Mouse (Mus musculus) MEL (cell line): Measurements from ENCODE around the gene Dusp22. TPM values are rescaled to one million over a fixed set of nuclear protein-coding genes. Genes with fewer than 3 reads are reported as not detected.

ENCODE experiments used
- DNase-seq: peaks from one replicate; pipeline ENCODE4 v3.0.0; 2011; ENCODE audit warnings: low read depth, low spot score
- H3K27ac ChIP-seq: 2 replicates; pipeline ENCODE4 v1.5.1; 2012; ENCODE audit warnings: low read depth, mild to moderate bottlenecking, control low read depth, low read length, moderate library complexity; ENCODE audit not compliant: control insufficient read depth
- H3K27me3 ChIP-seq, 2 experiments: fragments of 150-350 bp in 1 of 2; sonication (generic) in 1 of 2; 2 replicates each; pipeline ENCODE4 v1.6.1; 2012; ENCODE audit warnings: low read length in 2 of 2, mild to moderate bottlenecking in 2 of 2, improper control_type of control experiment in 1 of 2, moderate library complexity in 1 of 2; ENCODE audit not compliant: insufficient read depth in 2 of 2, control insufficient read depth in 1 of 2
- H3K36me3 ChIP-seq, 2 experiments: 2 replicates each; pipeline ENCODE4 v1.6.1; 2012 to 2014; ENCODE audit warnings: low read length in 2 of 2, improper control_type of control experiment in 1 of 2, inconsistent platforms in 1 of 2, mild to moderate bottlenecking in 1 of 2; ENCODE audit not compliant: insufficient read depth in 2 of 2, control insufficient read depth in 1 of 2
- H3K4me1 ChIP-seq, 2 experiments: fragments of 150-350 bp in 1 of 2; sonication (generic) in 1 of 2; 2 replicates each; pipeline ENCODE4 v1.6.1; 2012; ENCODE audit warnings: low read length in 2 of 2, improper control_type of control experiment in 1 of 2, mild to moderate bottlenecking in 1 of 2; ENCODE audit not compliant: insufficient read depth in 2 of 2, control insufficient read depth in 1 of 2
- H3K4me3 ChIP-seq, 2 experiments: fragments of 150-350 bp in 1 of 2; sonication (generic) in 1 of 2; 2 replicates each; pipeline ENCODE4 v1.5.1; 2012; ENCODE audit warnings: low read depth in 2 of 2, low read length in 2 of 2, mild to moderate bottlenecking in 2 of 2, moderate library complexity in 2 of 2, control low read depth in 1 of 2, improper control_type of control experiment in 1 of 2; ENCODE audit not compliant: control insufficient read depth in 1 of 2, insufficient read depth in 1 of 2
- H3K79me2 ChIP-seq: 2 replicates; pipeline ENCODE4 v1.6.1; 2012; ENCODE audit warnings: mild to moderate bottlenecking, low read length, moderate library complexity; ENCODE audit not compliant: control insufficient read depth, poor library complexity, insufficient read depth
- H3K9ac ChIP-seq: 2 replicates; pipeline ENCODE4 v1.6.1; 2012; ENCODE audit warnings: low read depth, mild to moderate bottlenecking, control low read depth, low read length, moderate library complexity; ENCODE audit not compliant: control insufficient read depth, poor library complexity, severe bottlenecking
- H3K9me3 ChIP-seq: fragments of 150-350 bp; sonication (generic); replicated peaks from 2 replicates; pipeline ENCODE4 v1.6.1; 2012; ENCODE audit warnings: mild to moderate bottlenecking, low read length, improper control_type of control experiment, moderate library complexity; ENCODE audit not compliant: insufficient read depth
- BHLHE40 ChIP-seq: IDR thresholded peaks from 2 replicates; pipeline ENCODE4 v1.6.1; 2012; ENCODE audit warnings: low read depth, mild to moderate bottlenecking, inconsistent platforms, low read length, improper control_type of control experiment, borderline replicate concordance
- CHD2 ChIP-seq: IDR thresholded peaks from 2 replicates; pipeline ENCODE4 v1.6.1; 2011; ENCODE audit warnings: low read length, improper control_type of control experiment
- ETS1 ChIP-seq: IDR thresholded peaks from 2 replicates; pipeline ENCODE4 v1.6.1; 2012; ENCODE audit warnings: low read depth, mild to moderate bottlenecking, inconsistent platforms, low read length, improper control_type of control experiment, moderate library complexity
- GABPA ChIP-seq: IDR thresholded peaks from 2 replicates; pipeline ENCODE4 v1.6.1; 2012; ENCODE audit warnings: low read depth, mild to moderate bottlenecking, inconsistent platforms, low read length, improper control_type of control experiment, moderate library complexity
- HCFC1 ChIP-seq: IDR thresholded peaks from 2 replicates; pipeline ENCODE4 v1.6.1; 2012; ENCODE audit warnings: low read depth, mild to moderate bottlenecking, inconsistent platforms, low read length, improper control_type of control experiment, moderate library complexity
- JUND ChIP-seq: IDR thresholded peaks from 2 replicates; pipeline ENCODE4 v1.6.1; 2011; ENCODE audit warnings: low read depth, mild to moderate bottlenecking, improper control_type of control experiment, low read length
- KAT2A ChIP-seq: conservative IDR thresholded peaks from 2 replicates; pipeline ENCODE4 v1.6.1; 2012; ENCODE audit warnings: low read depth, low read length, improper control_type of control experiment, inconsistent platforms
- MAFK ChIP-seq: IDR thresholded peaks from 2 replicates; pipeline ENCODE4 v1.6.1; 2011; ENCODE audit warnings: low read depth, mild to moderate bottlenecking, low read length, improper control_type of control experiment, borderline replicate concordance
- NELFE ChIP-seq: IDR thresholded peaks from 2 replicates; pipeline ENCODE4 v1.6.1; 2011; ENCODE audit warnings: low read depth, low read length, improper control_type of control experiment
- POLR2A ChIP-seq, 2 experiments: IDR thresholded peaks; 2 replicates each; pipeline ENCODE4 v1.6.1; 2011 to 2012; ENCODE audit warnings: low read length in 2 of 2, mild to moderate bottlenecking in 2 of 2, control low read depth in 1 of 2, improper control_type of control experiment in 1 of 2, low read depth in 1 of 2, moderate library complexity in 1 of 2; ENCODE audit not compliant: control insufficient read depth in 1 of 2, insufficient read depth in 1 of 2, poor library complexity in 1 of 2
- POLR2AphosphoS2 ChIP-seq: IDR thresholded peaks from 2 replicates; pipeline ENCODE4 v1.6.1; 2011; ENCODE audit warnings: low read length, improper control_type of control experiment
- RAD21 ChIP-seq: IDR thresholded peaks from 2 replicates; pipeline ENCODE4 v1.6.1; 2011; ENCODE audit warnings: mild to moderate bottlenecking, low read depth, low read length, improper control_type of control experiment
- TAL1 ChIP-seq: IDR thresholded peaks from 2 replicates; pipeline ENCODE4 v1.6.1; 2012; ENCODE audit warnings: mild to moderate bottlenecking, inconsistent platforms, low read length, moderate library complexity, mixed read lengths
- USF1 ChIP-seq: IDR thresholded peaks from 2 replicates; pipeline ENCODE4 v1.6.1; 2014; ENCODE audit warnings: low read depth, mild to moderate bottlenecking, inconsistent platforms, low read length, improper control_type of control experiment, moderate library complexity
- USF2 ChIP-seq, 2 experiments: IDR thresholded peaks; 2 replicates each; pipeline ENCODE4 v1.6.1; 2011 to 2012; ENCODE audit warnings: improper control_type of control experiment in 2 of 2, low read length in 2 of 2, borderline replicate concordance in 1 of 2, inconsistent platforms in 1 of 2, low read depth in 1 of 2, mild to moderate bottlenecking in 1 of 2; ENCODE audit not compliant: insufficient read depth in 1 of 2
- ZC3H11A ChIP-seq: IDR thresholded peaks from 2 replicates; pipeline ENCODE4 v1.6.1; 2012; ENCODE audit warnings: low read depth, mild to moderate bottlenecking, inconsistent platforms, low read length, improper control_type of control experiment
- ZKSCAN1 ChIP-seq: IDR thresholded peaks from 2 replicates; pipeline ENCODE4 v1.6.1; 2012; ENCODE audit warnings: low read depth, mild to moderate bottlenecking, inconsistent platforms, low read length, improper control_type of control experiment, moderate library complexity
- ZMIZ1 ChIP-seq: IDR thresholded peaks from 2 replicates; pipeline ENCODE4 v1.6.1; 2012; ENCODE audit warnings: low read depth, mild to moderate bottlenecking, inconsistent platforms, low read length, improper control_type of control experiment, moderate library complexity
- polyA plus RNA-seq, 2 experiments: library from polyadenylated mRNA; stranded (reverse) in 1 of 2; unstranded in 1 of 2; fragments of >175 nt in 1 of 2; fragments of >200 nt in 1 of 2; gene quantifications; 2 replicates each; pipeline versions ENCODE4 v1.2.1 to v1.2.4; 2012; ENCODE audit warnings: low replicate concordance in 2 of 2, low read depth in 1 of 2; ENCODE audit not compliant: insufficient read length in 2 of 2, insufficient read depth in 1 of 2, missing spikeins in 1 of 2
- total RNA-seq: library from RNA; depleted of rRNA; stranded (reverse); fragments of 300-350 nt; gene quantifications from 2 replicates; pipeline ENCODE4 v1.2.3, GENCODE M21; 2012

Dusp22 gene
- total and polyA plus RNA-seq, 3 experiments: not detected

DNA sequence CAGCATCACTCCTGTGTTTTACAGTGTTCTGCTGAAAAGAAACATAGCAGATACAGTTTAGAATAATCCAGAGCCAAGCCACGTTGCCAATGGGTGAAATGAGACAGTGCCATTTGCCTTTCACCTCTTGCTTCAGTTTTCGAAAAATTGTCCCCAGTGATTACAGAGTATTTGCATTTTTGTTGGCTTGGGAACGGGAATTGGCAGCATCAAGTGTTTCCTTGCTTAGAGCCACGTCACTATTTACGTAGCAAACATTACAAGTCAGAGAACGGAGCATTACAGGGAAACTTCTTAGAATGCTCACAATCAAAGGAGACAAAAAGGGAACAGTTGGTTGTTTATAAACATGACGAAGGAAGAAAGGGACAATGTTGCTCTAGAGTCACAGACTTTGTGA lies 85.3 kb downstream of the Dusp22 start:
- H3K9ac ChIP-seq: no peak overlapping the region

DNA sequence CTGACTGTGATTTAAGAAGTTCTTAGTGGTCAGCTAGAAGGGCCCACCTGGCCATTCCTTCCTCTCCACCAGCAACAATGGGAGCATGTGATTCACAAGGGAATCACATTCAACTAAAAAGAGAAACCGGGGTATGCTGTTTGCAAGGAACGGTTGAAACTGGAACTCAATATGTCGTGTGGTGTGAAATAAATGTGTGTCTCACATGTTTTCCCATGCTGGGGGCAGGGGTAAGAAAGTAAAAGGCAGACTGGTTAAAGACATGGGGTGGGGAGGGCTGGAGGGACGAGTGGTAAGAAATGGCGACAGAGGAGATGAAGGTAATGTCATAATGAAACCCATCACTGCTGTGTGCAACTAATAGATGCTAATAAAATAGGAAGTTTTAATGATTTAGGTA lies 87.3 kb downstream of the Dusp22 start:
- Histone ChIP-seq H3K36me3 (no peaks in the 10 kb centered on the region), H3K9ac (no peak overlapping the region), H3K79me2 (no peaks in the 10 kb centered on the region), H3K27me3 (no peaks in the 10 kb centered on the region), H3K27ac (no peak overlapping the region), H3K9me3 (no peaks in the 10 kb centered on the region), H3K4me3 (no peak overlapping the region), H3K4me1 (no peaks in the 10 kb centered on the region)
- TF ChIP-seq JUND (no peak), RAD21 (no peak), GABPA (no peak), POLR2AphosphoS2 (no peak), ZMIZ1 (no peak), NELFE (no peak), HCFC1 (no peak), ZKSCAN1 (no peak), KAT2A (no peak), USF2 (IDR thresholded peaks at IDR 0.05; ENCODE audit: borderline replicate concordance in 1 of 2, insufficient read depth in 1 of 2, low read depth in 1 of 2, low read length in 2 of 2) (no peak)
- DNase-seq: no peak

More for the DNA sequence above, 85.3 kb downstream of the Dusp22 start:
- DNase-seq: no peak
- no peaks in the 10 kb centered on the region for H3K4me1 ChIP-seq
- no peak for TF ChIP-seq POLR2AphosphoS2
- no peak for TF ChIP-seq CHD2
- TF ChIP-seq TAL1: no peak
- no peak for TF ChIP-seq ZMIZ1
- TF ChIP-seq POLR2A (IDR thresholded peaks at IDR 0.05; ENCODE audit: control insufficient read depth in 1 of 2, insufficient read depth in 1 of 2, low read depth in 1 of 2, low read length in 2 of 2, poor library complexity in 1 of 2): no peak
- no peak for TF ChIP-seq ZC3H11A
- TF ChIP-seq ETS1: no peak
- no peak for TF ChIP-seq BHLHE40
- no peak for TF ChIP-seq USF1
- no peak for TF ChIP-seq MAFK
- no peaks in the 10 kb centered on the region for H3K9me3 ChIP-seq
- H3K27ac ChIP-seq: no peak overlapping the region
- H3K79me2 ChIP-seq: no peaks in the 10 kb centered on the region
- no peaks in the 10 kb centered on the region for H3K27me3 ChIP-seq
- no peak overlapping the region for H3K4me3 ChIP-seq
- H3K36me3 ChIP-seq: no peaks in the 10 kb centered on the region
